Mouse (Mus musculus): ENCODE results near the gene U2af2.

- no peak for TF ChIP-seq CTCF (IDR thresholded peaks at IDR 0.05; ENCODE audit: extremely low read depth, insufficient read length, insufficient replicate concordance, low read depth, low read length)
- no peak for TF ChIP-seq POLR2A (IDR thresholded peaks at IDR 0.05; ENCODE audit: low read depth, low read length)
Measured at GRCm38 (mm10) chr7:5012681-5013513, 49.0 kb upstream of the U2af2 start.

Measured in small intestine, adult 2 months (tissue).